In the genomic region with DNA sequence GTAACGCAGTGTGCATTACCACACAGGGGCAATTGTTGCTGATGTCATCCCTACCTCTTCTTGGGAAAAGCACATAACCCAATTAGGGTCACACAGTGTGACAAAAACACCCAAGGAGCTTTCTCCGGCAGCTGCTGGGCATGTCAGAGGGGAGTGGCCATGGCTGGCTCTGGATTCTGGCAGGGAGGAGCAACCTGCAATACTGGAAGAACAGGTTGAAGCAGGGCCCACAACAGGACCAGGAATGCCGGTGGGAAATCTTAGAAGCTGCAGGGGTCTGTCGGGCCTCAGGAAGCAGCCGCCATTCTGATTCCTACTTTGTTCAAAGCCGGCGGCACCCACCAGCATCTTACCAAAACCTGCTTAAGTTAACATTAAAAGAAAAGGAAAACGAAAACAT, we compare ENCODE assay signal across 12 mouse cellular contexts.
DNase-seq lines count a peak whose midpoint lies in the region; ATAC-seq lines count a peak whose summit lies in the region.
"Had no signal": no experiment of that assay in that cellular context is flagged by ENCODE, and none has a peak within 500 bp of the region (broad histone marks: within the 10 kb centered on the region; RNA-seq: fewer than 3 reads in every experiment).

No protein-coding gene starts in this region.

- peaks cover 24% of the 10 kb centered on the region for H3K36me3 ChIP-seq in forebrain, embryonic 10.5 days (replicated peaks)
- 0 out of 2 replicates have a peak, but pooled peaks cover 7% of the 10 kb centered on the region for H3K36me3 ChIP-seq in forebrain, embryonic 12.5 days (replicated peaks)
- H3K36me3 ChIP-seq in embryonic facial prominence, embryonic 13.5 days: 0 out of 2 replicates have a peak, but pooled peaks cover 4% of the 10 kb centered on the region
- H3K36me3 ChIP-seq: heart, embryonic 13.5 days had no signal

- H3K4me2 ChIP-seq in forebrain, embryonic 12.5 days: no peak overlapping the region
- no peak overlapping the region for H3K4me2 ChIP-seq in embryonic facial prominence, embryonic 13.5 days
- H3K4me2 ChIP-seq: heart, embryonic 13.5 days had no signal

- ATAC-seq in forebrain, embryonic 12.5 days (ENCODE audit: low FRiP score): no peak
- peak; percentile 54 for ATAC-seq in embryonic facial prominence, embryonic 13.5 days (ENCODE audit: insufficient number of reproducible peaks, insufficient read depth, low FRiP score, low TSS enrichment, low read depth)

- WGBS in forebrain, embryonic 10.5 days: 65% methylated on average over 8 of the region's 8 CpGs
- WGBS in forebrain, embryonic 12.5 days: 65% methylated on average over 8 of the region's 8 CpGs
- 35% methylated on average over 8 of the region's 8 CpGs for WGBS in embryonic facial prominence, embryonic 13.5 days

- peaks cover 5% of the 10 kb centered on the region; the same call in 1 of the 2 replicates for H3K27me3 ChIP-seq in forebrain, embryonic 10.5 days (ENCODE audit: poor library complexity, severe bottlenecking)
- H3K27me3 ChIP-seq in forebrain, embryonic 12.5 days: peaks cover 3% of the 10 kb centered on the region; the same call in 1 of the 2 replicates
- no peaks in the 10 kb centered on the region for H3K27me3 ChIP-seq in embryonic facial prominence, embryonic 13.5 days

- 0 out of 2 replicates have a peak overlapping the region, but pooled peaks have one; percentile 8 for H3K27ac ChIP-seq in forebrain, embryonic 10.5 days
- H3K27ac ChIP-seq in forebrain, embryonic 12.5 days: no peak overlapping the region
- H3K27ac ChIP-seq in embryonic facial prominence, embryonic 13.5 days: peak overlapping the region; percentile 75
- H3K27ac ChIP-seq: heart, embryonic 13.5 days had no signal

- peaks cover 34% of the 10 kb centered on the region for H3K4me1 ChIP-seq in forebrain, embryonic 10.5 days
- H3K4me1 ChIP-seq in forebrain, embryonic 12.5 days: peaks cover 9% of the 10 kb centered on the region
- H3K4me1 ChIP-seq in embryonic facial prominence, embryonic 13.5 days: peaks cover 48% of the 10 kb centered on the region

- no peak overlapping the region for H3K4me3 ChIP-seq in forebrain, embryonic 10.5 days
- H3K4me3 ChIP-seq in forebrain, embryonic 12.5 days (replicated peaks): no peak overlapping the region
- H3K4me3 ChIP-seq in embryonic facial prominence, embryonic 13.5 days: no peak overlapping the region
- H3K4me3 ChIP-seq: heart, embryonic 13.5 days had no signal

- H3K9ac ChIP-seq in forebrain, embryonic 12.5 days: no peak overlapping the region
- no peak overlapping the region for H3K9ac ChIP-seq in embryonic facial prominence, embryonic 13.5 days
- H3K9ac ChIP-seq: heart, embryonic 13.5 days had no signal

- no peak for DNase-seq in forebrain, embryonic 10.5 days (ENCODE audit: extremely low spot score, low spot score)
- DNase-seq in kidney, postnatal 10 days: peak; percentile 48
- DNase-seq in lung, postnatal 14 days: peak; percentile 23
- no peak for DNase-seq in cerebellum, postnatal 14 days
- DNase-seq in natural killer cell, adult 2 months (ENCODE audit: low spot score in 2 of 2): no peak
- DNase-seq in frontal cortex, adult 2 months (ENCODE audit: extremely low spot score in 1 of 2, low spot score in 1 of 2): no peak
- DNase-seq: adrenal gland, postnatal 10 days; cerebellum, adult 11 months; thymus, postnatal 25 days had no signal

- H3K9me3 ChIP-seq in forebrain, embryonic 10.5 days: no peaks in the 10 kb centered on the region
- H3K9me3 ChIP-seq in forebrain, embryonic 12.5 days: no peaks in the 10 kb centered on the region
- no peaks in the 10 kb centered on the region for H3K9me3 ChIP-seq in embryonic facial prominence, embryonic 13.5 days
- H3K9me3 ChIP-seq: heart, embryonic 13.5 days had no signal

Comparison
In these comparisons a context has a peak if more than half of its experiments do, and no peak if none do; other contexts are left out.
1. DNase-seq: peak in kidney, postnatal 10 days (single experiment) and lung, postnatal 14 days (single experiment); none in forebrain, embryonic 10.5 days (single experiment), cerebellum, postnatal 14 days (0 of 2), natural killer cell, adult 2 months (0 of 2) and frontal cortex, adult 2 months (0 of 2).